Mouse (Mus musculus) kidney, adult 11 months (tissue): ENCODE measurements around the gene Reep6.
"Not testable (repeated sequence)": the region's sequence is repeated elsewhere in the genome, so short reads cannot be mapped to it uniquely, and the experiment has no call there.

ENCODE experiments used
- DNase-seq: peaks from one replicate; pipeline ENCODE4 v3.0.0; 2022

The Reep6 gene

DNA sequence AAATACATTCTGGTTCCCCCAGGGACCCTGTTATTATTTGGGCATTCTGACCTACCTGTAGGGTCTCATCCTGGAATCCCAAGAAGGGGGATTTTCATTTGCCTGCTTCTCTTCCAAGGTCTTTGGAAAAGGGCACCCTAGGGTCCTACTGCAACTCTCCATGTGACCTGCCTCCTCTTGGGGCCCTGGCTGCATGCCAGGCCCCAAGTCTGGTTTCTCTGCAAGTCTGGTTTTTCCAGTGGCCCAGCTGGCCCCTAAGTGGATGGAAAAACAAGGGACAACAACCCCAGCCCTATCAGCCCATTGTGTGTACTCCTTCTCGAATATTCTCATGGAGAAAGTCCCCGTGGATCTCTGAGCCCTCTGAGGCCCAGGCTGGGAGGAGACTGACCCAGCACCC is 1.1 kb downstream of the Reep6 start:
- no peak for DNase-seq

GRCm38 (mm10) chr10:80331636-80332524 is 2.1 kb downstream of the Reep6 start:
- peak; percentile 47 for DNase-seq

DNA sequence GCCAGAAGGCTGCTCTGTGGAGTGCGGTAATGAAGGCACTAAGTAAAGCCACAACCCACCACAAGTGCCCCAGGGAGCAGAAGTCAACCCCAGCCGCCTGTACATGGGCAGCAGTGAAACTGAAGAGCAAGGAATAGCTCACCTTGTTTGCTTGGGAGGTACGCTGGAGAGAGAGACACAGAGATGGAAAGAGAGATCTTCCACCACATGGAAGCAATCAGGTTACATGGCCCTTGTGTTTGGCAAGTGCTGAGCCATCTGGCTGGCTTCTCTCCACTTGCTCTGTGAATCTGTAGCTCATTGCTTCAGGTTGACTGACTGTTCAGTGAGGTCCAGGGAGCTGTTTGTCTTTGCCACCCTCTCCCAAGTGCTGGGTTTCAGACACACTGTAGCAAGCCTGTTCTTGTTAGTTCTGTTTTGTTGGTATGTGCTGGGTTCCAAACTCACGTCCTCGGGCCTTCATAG is 2.8 kb downstream of the Reep6 start:
- no peak for DNase-seq

- no peak for DNase-seq
Observed at GRCm38 (mm10) chr10:80336263-80336662, 6.5 kb downstream of the Reep6 start.

DNA sequence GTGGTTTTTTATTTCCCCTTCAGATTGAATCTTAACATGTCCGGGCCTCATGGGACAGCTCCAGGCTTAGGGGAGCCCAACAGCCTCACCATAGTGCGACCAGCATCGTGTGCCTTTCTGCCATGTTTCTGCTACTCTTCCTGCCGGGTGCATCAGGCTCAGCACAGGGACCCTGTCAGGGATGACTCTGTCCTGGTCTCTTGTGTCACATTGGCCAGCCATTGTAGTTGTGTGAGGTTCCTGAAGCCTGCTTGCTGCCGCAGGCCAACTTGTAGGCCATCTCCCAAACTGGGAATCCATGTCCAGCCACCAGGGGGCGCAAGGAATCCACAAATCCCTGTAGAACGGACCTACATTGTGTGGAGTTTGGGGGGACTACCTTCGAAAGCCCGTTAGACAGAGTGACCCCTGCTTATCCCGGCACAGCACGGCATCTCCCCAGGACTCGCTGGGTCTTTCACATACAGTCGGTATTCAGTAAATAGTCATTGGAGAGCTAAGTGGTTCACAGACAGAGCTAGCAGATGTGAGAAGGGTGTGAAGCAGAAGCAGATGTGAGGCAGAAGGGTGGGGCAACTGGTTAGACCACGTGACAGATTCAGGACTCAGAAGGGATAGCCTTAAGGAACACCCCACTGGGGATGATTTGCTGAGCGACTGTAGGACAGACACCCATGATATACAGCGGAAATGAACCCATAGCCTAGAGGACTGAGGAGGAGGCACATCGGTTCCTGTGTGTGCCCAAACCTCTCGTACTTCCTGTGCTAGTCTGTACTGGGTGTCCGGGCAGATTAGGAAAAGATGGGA is 10.4 kb downstream of the Reep6 start:
- peak; percentile 73 for DNase-seq

GRCm38 (mm10) chr10:80341026-80341425 is 11.3 kb downstream of the Reep6 start:
- no peak for DNase-seq

DNA sequence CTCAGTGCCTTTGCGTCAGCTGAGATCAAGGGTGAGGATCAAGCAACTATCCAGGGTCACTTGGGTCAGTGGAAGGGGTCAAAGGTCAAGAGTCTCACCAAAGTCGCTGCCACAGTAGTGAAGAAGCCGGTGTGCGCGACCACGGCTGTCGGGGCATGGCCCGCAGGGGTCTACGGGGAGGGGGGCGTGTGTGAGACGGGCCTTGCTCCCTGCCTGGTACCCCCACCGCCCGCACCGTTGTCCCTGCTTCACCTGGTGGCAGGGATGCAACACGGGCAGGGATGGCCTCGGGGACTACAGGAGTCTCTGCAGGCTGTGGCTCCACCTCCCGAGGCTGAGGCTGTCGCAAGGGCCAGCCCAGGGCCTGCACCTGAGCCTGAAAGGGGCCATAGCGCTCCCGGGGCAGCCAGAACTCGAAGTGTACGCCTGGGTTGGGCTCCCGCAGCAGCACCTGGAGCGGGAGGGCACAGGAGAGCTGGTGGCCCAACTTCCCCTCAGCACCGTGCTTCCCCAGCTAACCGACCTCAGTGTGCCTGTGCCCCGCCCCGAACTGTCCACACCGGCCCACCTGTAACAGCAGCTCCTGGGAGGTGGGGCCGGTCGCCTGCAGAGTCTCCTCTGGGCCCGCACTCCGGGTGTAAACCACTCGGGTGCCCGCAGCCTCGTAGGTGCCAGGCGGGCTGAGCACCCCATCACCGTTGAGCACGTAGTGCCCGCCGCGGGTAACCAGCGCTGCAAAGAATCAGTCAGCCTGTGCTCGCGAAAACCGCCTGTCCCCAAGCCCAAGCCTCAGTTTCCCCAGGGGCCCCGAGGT is 11.9 kb downstream of the Reep6 start:
- no peak for DNase-seq

DNA sequence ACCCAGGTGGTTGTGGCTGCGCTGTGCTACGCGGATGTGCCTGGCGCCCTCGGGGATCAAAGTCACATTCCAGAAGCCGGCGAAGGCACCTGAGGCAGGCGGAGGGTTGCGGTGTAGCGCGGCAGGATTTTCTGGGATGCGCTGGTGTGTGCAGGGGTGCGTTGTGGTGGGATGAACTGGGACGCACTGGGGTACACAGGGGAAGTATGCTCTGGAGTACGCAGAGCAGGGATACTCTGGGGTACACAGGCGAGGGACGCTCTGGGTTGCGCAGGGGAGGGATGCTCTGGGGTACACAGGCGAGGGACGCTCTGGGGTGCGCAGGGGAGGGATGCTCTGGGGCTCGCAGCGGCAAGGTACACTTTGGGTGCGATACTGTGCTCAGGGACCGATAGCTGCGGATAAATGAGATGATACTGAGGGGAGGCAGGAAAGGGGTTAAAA is 12.6 kb downstream of the Reep6 start:
- DNase-seq, result no peak

GRCm38 (mm10) chr10:80342749-80343424 is 13.1 kb downstream of the Reep6 start:
- DNase-seq, result no peak

GRCm38 (mm10) chr10:80343425-80343895 is 13.7 kb downstream of the Reep6 start:
- DNase-seq, result no peak

DNA sequence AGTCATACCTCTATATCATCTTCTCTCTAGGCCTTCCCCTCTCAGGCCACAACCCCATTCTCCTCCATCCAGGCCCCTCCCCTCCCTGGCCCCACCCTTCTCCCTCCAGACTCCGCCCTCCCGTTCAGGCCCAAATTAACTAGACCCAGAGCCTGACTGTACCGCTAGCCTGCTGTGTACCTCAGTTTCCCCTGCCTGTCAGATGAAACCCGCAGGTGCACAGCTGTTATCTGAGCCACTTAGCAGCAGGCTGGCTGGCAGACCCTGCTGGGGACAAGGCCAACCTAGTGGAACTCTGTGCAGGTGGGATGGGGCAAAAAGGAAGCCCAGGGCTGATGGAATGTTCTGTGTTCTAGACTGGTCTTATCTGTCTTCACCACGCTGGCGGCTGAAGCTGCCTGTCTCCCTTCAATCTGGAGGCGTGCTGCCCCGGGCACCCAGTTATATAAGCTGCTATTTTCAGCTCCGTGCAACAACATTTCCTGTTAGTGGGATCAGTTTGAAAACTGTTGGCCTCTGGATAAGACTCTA is 14.4 kb downstream of the Reep6 start:
- DNase-seq, result no peak

GRCm38 (mm10) chr10:80345122-80345521 is 15.4 kb downstream of the Reep6 start:
- DNase-seq, result no peak

DNA sequence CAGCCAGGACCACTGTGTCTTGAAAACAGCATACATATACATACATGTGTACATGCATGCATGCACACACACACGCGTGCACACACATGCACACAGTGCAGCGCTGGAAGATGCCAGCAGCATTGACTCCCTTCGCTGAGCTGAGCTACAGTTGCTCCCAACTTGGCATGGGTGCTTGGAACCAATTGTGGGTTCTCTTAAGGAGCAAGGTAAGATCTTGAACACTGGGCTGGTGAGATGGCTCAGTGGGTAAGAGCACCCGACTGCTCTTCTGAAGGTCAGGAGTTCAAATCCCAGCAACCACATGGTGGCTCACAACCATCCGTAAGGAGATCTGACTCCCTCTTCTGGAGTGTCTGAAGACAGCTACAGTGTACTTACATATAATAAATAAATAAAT is 16.2 kb downstream of the Reep6 start:
- not testable (repeated sequence) for DNase-seq

- no peak for DNase-seq
Observed at GRCm38 (mm10) chr10:80347514-80347967, 17.8 kb downstream of the Reep6 start.

- no peak for DNase-seq
Observed at GRCm38 (mm10) chr10:80348244-80348781, 18.6 kb downstream of the Reep6 start, which contains the start of gene Adamtsl5. Gene Adamtsl5 (minus strand): TSS chr10:80348412.

- DNase-seq, result no peak
Observed at GRCm38 (mm10) chr10:80348981-80349380, 19.2 kb downstream of the Reep6 start.

GRCm38 (mm10) chr10:80350292-80350691 is 20.5 kb downstream of the Reep6 start:
- peak; percentile 76 for DNase-seq

GRCm38 (mm10) chr10:80351896-80352295 is 22.1 kb downstream of the Reep6 start:
- DNase-seq, result peak; percentile 70

- no peak for DNase-seq
Observed at GRCm38 (mm10) chr10:80352727-80353126, 23.0 kb downstream of the Reep6 start.

- no peak for DNase-seq
Observed at GRCm38 (mm10) chr10:80355431-80355830, 25.7 kb downstream of the Reep6 start.

GRCm38 (mm10) chr10:80356001-80356682 is 26.4 kb downstream of the Reep6 start, which contains the start of gene Plk5:
Gene Plk5 (plus strand): TSS chr10:80356459.
- no peak for DNase-seq
